Mouse (Mus musculus): ENCODE measurements around the gene Ip6k2. TPM values are rescaled to one million over a fixed set of nuclear protein-coding genes. Genes with fewer than 3 reads are reported as not detected.

Ip6k2 gene
- polyA plus RNA-seq, 1 experiment, result 69.4 TPM

DNA sequence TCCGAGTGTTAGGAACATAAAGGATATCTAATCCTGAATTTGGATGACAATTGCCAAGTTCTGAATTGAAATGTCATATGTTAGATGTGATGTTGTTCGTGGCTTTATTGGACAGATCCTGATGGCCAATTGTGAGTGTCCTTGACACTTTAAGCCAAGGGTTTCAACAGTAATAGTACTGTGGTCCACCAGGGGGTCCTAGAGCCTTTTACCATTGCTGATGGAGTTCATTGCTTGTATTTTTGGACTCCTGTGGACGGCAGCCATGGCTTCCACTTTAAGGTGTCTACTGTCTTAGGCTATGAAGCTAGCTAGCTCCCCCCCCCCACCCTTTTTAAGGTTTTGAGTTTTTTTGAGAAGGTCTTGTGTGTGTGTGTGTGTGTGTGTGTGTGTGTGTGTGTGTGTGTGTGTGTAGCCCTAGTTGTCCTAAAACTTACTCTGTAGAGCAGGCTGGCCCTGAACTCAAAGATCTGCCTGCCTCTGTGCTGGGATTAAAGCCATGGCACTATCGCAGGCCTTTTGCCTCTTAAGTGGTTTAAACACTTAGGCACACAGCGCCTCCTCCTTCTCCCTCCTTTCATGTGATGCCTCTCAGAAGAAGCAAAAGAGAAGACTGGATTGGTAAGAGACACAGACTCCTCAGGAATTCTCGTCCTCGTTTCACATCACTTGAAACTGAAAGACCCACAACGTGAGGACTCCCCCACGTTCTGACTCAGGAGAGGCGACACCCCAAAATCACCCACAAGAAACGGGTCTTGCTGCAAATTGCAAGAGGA lies 31.3 kb upstream of the Ip6k2 start:
- TF ChIP-seq POLR2A (IDR thresholded peaks at IDR 0.05; ENCODE audit: borderline replicate concordance, extremely low read depth, low read depth, low read length), result no peak
- TF ChIP-seq CTCF (IDR thresholded peaks at IDR 0.05; ENCODE audit: insufficient read depth, low read length), result no peak
- 83% methylated on average over 11 of the region's 11 CpGs for WGBS

DNA sequence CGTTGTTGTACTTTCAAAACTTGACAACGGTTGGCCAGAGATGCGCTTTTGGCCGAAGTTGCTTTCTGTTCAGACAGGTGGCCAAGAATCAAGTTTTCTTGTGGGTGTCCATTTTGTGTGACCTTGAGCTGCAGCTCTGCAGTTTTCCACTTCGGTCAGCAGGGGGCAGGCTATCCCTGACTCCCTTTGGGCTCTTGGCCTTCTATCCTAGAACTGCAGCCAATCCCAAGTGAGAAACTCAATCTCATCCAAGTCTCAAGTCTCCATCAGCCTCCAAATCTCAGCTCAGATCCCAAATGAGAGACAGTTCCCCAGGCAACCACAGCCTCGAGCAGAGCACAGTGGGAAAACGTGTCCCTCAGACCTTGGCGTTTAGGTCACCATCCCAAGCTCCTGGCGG lies 30.3 kb upstream of the Ip6k2 start:
- TF ChIP-seq POLR2A (IDR thresholded peaks at IDR 0.05; ENCODE audit: borderline replicate concordance, extremely low read depth, low read depth, low read length), result no peak
- peak; percentile 87 for TF ChIP-seq CTCF (IDR thresholded peaks at IDR 0.05; ENCODE audit: insufficient read depth, low read length)
- WGBS, result 66% methylated on average over 9 of the region's 9 CpGs
- DNase-seq, result peak; percentile 58

More for the DNA sequence above, 31.3 kb upstream of the Ip6k2 start:
- Histone ChIP-seq H3K4me1 (ENCODE audit: control insufficient read depth, insufficient read depth, low read length) (no peaks in the 10 kb centered on the region), H3K4me3 (replicated peaks; ENCODE audit: extremely low read depth, low read depth, low read length) (no peak overlapping the region)
- DNase-seq, result no peak

DNA sequence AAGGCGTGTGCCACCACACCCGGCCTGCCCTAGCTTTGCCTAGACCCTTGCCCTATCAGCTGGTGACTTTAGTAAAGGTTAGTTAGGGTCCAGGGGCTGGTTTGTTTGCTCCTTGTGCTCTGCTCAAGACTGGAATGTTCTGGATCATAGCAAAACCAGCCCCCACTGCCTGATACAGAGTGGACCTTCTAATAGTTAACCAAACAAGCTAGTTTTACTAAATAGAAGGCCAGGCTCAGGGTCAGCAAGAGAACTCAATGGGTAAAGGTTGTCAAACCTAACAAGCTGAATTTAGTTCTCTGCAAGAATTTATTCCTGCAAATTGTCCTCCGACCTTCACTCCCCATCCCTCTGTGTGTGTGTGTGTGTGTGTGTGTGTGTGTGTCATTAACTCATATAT lies 29.6 kb upstream of the Ip6k2 start:
- WGBS, result 88% methylated on average over 3 of the region's 3 CpGs
- DNase-seq, result no peak
- Histone ChIP-seq H3K4me1 (ENCODE audit: control insufficient read depth, insufficient read depth, low read length) (no peaks in the 10 kb centered on the region), H3K4me3 (replicated peaks; ENCODE audit: extremely low read depth, low read depth, low read length) (no peak overlapping the region)
- TF ChIP-seq POLR2A (IDR thresholded peaks at IDR 0.05; ENCODE audit: borderline replicate concordance, extremely low read depth, low read depth, low read length) (no peak), CTCF (IDR thresholded peaks at IDR 0.05; ENCODE audit: insufficient read depth, low read length) (no peak)

More for the DNA sequence above, 30.3 kb upstream of the Ip6k2 start:
- no peak overlapping the region for H3K4me3 ChIP-seq (replicated peaks; ENCODE audit: extremely low read depth, low read depth, low read length)
- H3K4me1 ChIP-seq (ENCODE audit: control insufficient read depth, insufficient read depth, low read length), result no peaks in the 10 kb centered on the region

DNA sequence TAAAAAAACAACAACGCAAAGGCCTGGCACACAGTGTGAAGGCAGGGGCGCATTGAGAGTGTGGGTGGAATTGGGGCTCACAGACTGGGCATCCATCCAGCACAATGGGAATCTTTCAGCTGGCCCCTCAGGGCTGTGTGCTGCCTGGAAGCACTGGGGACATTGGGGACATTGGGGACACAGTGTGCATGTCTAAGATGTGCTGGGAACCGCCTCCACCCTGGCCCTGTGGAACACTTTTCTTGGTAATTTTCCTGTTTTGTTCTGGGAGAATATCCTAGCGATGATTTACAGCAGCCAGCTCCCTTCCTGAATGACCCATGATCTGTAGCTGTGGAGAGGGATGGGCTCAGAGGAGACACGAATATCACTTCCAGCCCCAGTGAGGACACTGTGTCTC lies 29.2 kb upstream of the Ip6k2 start:
- DNase-seq, result no peak
- TF ChIP-seq CTCF (IDR thresholded peaks at IDR 0.05; ENCODE audit: insufficient read depth, low read length) (no peak), POLR2A (IDR thresholded peaks at IDR 0.05; ENCODE audit: borderline replicate concordance, extremely low read depth, low read depth, low read length) (no peak)
- Histone ChIP-seq H3K4me3 (replicated peaks; ENCODE audit: extremely low read depth, low read depth, low read length) (no peak overlapping the region), H3K4me1 (ENCODE audit: control insufficient read depth, insufficient read depth, low read length) (no peaks in the 10 kb centered on the region)
- WGBS, result 78% methylated on average over 5 of the region's 5 CpGs

DNA sequence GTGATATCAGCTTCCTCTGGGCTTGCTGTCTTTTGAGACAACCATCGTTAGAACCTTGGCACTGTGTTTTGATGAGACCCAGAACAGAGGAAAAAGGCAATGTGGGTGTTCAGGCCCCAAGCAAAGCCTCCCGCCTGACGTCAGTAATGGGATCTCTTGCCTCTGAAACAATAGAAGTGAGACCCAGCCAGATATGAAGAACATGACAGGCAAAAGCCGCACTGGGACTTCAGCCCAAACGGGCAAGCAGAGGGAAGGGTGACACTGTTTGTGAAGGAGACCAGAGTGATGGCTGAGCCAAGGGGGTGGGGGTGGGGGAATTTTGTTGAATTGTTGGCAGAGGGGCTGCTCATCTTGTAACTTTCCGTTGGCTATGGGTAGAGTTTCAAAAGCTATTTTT lies 26.2 kb upstream of the Ip6k2 start:
- Histone ChIP-seq H3K4me3 (replicated peaks; ENCODE audit: extremely low read depth, low read depth, low read length) (no peak overlapping the region), H3K4me1 (ENCODE audit: control insufficient read depth, insufficient read depth, low read length) (no peaks in the 10 kb centered on the region)
- no peak for TF ChIP-seq POLR2A (IDR thresholded peaks at IDR 0.05; ENCODE audit: borderline replicate concordance, extremely low read depth, low read depth, low read length)
- TF ChIP-seq CTCF (IDR thresholded peaks at IDR 0.05; ENCODE audit: insufficient read depth, low read length), result no peak
- 45% methylated on average over 6 of the region's 6 CpGs for WGBS
- no peak for DNase-seq

DNA sequence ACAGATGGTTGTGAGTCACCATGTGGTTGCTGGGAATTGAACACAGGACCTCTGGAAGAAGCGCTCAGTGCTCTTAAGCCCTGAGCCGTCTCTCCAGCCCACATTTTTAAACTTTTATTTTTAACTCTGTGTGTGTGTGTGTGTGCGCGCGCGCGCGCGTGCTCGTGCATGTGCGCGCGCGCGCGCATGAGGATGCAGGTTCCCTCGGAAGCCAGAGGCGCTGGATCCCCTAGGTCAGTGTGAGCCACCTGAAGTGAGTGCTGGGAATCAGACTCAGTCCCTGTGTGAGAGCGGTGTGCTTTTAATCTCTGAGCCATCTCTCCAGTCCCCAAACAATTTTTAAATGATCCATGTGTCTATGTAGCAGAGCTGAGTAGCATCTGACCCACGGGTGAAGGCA lies 24.5 kb upstream of the Ip6k2 start:
- Histone ChIP-seq H3K4me1 (ENCODE audit: control insufficient read depth, insufficient read depth, low read length) (no peaks in the 10 kb centered on the region), H3K4me3 (replicated peaks; ENCODE audit: extremely low read depth, low read depth, low read length) (no peak overlapping the region)
- WGBS, result 92% methylated on average over 20 of the region's 20 CpGs
- DNase-seq, result no peak
- TF ChIP-seq POLR2A (IDR thresholded peaks at IDR 0.05; ENCODE audit: borderline replicate concordance, extremely low read depth, low read depth, low read length), result no peak
- no peak for TF ChIP-seq CTCF (IDR thresholded peaks at IDR 0.05; ENCODE audit: insufficient read depth, low read length)

DNA sequence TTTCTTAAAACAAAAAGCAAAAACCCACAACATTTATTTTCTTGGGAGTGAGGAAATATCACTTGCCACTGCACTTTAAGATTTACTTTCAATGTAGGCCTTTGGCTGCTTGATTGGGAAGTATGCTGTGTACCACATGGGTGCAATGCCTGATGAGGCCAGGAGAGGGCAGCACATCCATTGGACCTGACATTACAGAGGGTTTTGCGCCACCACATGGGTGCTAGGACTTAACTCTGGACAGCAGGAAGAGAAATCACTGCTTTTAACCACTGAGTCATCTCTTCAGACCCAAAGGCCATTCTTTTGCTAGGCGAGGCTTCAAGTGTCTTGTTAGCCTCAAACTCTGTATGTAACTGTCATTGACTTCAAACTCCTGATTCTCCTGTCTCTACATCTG lies 23.8 kb upstream of the Ip6k2 start:
- Histone ChIP-seq H3K4me1 (ENCODE audit: control insufficient read depth, insufficient read depth, low read length) (no peaks in the 10 kb centered on the region), H3K4me3 (replicated peaks; ENCODE audit: extremely low read depth, low read depth, low read length) (no peak overlapping the region)
- WGBS, result 65% methylated on average over 2 of the region's 2 CpGs
- TF ChIP-seq POLR2A (IDR thresholded peaks at IDR 0.05; ENCODE audit: borderline replicate concordance, extremely low read depth, low read depth, low read length) (no peak), CTCF (IDR thresholded peaks at IDR 0.05; ENCODE audit: insufficient read depth, low read length) (peak; percentile 88)
- DNase-seq, result peak; percentile 51

DNA sequence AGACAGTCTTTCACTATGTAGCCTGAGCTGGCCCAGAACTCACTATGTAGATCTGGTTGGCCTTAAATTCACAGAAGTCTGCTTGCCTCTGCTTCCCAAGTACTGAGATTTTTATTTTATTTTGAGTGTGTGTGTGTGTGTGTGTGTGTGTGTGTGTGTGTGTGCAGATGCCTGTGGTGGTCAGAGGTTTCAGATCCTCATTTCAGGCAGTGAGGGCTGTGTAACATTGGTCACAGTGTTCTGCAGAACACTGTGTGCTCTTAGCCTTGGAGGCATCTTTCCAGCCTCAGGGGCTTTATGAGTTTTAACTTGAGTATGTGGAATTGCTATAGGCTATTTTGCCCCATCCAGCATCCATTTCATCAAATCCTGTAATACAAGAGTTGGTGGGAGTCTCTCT lies 22.0 kb upstream of the Ip6k2 start:
- TF ChIP-seq CTCF (IDR thresholded peaks at IDR 0.05; ENCODE audit: insufficient read depth, low read length) (no peak), POLR2A (IDR thresholded peaks at IDR 0.05; ENCODE audit: borderline replicate concordance, extremely low read depth, low read depth, low read length) (no peak)
- H3K4me3 ChIP-seq (replicated peaks; ENCODE audit: extremely low read depth, low read depth, low read length), result no peak overlapping the region
- no peaks in the 10 kb centered on the region for H3K4me1 ChIP-seq (ENCODE audit: control insufficient read depth, insufficient read depth, low read length)
- DNase-seq, result no peak

DNA sequence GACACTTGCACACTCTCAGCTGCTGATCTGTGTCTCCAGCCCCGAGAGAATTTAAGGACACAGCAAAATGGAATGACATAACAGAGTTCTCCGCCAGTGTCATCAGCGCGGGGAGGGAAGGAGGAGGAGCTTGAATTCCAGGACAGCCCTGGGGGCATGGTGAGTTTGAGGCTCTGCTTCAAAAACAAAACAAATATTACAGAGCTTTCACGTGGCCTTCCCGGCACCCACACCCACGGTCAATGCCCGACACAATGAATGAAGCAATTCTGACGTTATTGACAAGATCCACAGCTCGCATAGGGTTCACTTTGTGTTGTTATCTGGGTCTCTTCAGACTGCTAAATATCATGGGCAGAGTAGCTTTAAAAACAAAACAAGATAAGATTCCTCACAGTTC lies 18.6 kb upstream of the Ip6k2 start:
- no peak overlapping the region for H3K4me3 ChIP-seq (replicated peaks; ENCODE audit: extremely low read depth, low read depth, low read length)
- 55% methylated on average over 10 of the region's 10 CpGs for WGBS
- DNase-seq, result no peak
- no peaks in the 10 kb centered on the region for H3K4me1 ChIP-seq (ENCODE audit: control insufficient read depth, insufficient read depth, low read length)
- no peak for TF ChIP-seq CTCF (IDR thresholded peaks at IDR 0.05; ENCODE audit: insufficient read depth, low read length)
- no peak for TF ChIP-seq POLR2A (IDR thresholded peaks at IDR 0.05; ENCODE audit: borderline replicate concordance, extremely low read depth, low read depth, low read length)

DNA sequence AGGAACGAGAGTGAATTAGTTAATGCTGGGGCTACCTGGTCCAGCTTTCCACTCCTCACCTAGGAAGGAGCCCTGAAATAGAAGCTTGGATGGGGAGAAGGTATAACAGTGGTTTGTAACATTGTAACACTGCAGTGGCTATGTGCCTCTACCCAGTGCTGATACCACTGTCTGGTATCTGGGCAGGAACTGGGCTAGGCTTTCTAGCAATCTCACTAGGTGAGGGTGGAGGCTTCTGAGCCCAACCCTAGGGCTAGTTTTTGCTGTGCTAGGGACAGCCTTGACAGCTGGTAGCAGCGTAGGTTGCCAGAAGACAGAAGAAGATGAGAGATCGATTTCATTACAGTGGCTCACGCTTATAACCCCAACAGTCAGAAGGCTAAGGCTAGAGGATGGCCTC lies 7.0 kb upstream of the Ip6k2 start:
- WGBS, result 83% methylated on average over 4 of the region's 4 CpGs
- Histone ChIP-seq H3K4me3 (replicated peaks; ENCODE audit: extremely low read depth, low read depth, low read length) (no peak overlapping the region), H3K4me1 (ENCODE audit: control insufficient read depth, insufficient read depth, low read length) (no peaks in the 10 kb centered on the region)
- no peak for TF ChIP-seq CTCF (IDR thresholded peaks at IDR 0.05; ENCODE audit: insufficient read depth, low read length)
- TF ChIP-seq POLR2A (IDR thresholded peaks at IDR 0.05; ENCODE audit: borderline replicate concordance, extremely low read depth, low read depth, low read length), result no peak
- no peak for DNase-seq

Data from lung, adult 2 months (tissue).